In the genomic region with DNA sequence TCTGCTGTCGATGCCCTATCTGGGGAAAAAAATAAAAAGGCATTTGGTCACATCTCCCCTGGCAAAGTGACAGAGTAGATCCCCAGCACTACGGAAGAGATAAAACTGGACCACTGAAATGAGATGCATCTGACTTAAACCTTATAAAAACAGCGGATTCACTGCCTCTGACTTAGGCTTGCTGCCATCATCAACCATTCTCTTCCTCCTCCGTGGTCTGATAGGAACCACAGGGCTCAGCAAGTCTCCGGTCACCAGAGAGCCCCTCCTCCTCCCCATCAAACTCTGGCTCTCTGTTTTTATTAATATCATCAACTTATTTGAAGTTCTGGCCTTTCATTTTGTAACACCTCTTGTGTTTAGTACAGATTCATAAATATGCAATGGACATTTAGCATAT, we compare ENCODE assay signal across 23 mouse cellular contexts.
DNase-seq lines count a peak whose midpoint lies in the region; ATAC-seq lines count a peak whose summit lies in the region.
"Had no signal": no experiment of that assay in that cellular context is flagged by ENCODE, and none has a peak within 500 bp of the region (broad histone marks: within the 10 kb centered on the region; RNA-seq: fewer than 3 reads in every experiment).

No protein-coding gene starts in this region.

- H3K36me3 ChIP-seq in megakaryocyte, embryonic 14.5 days (replicated peaks; ENCODE audit: low read length) = no peaks in the 10 kb centered on the region
- H3K36me3 ChIP-seq: G1E had no signal

- ATAC-seq in megakaryocyte, adult 5-6 weeks (ENCODE audit: poor library complexity, severe bottlenecking) = no peak
- peak; percentile 87 for ATAC-seq in common myeloid progenitor, adult 5-6 weeks (replicated peaks; ENCODE audit: low read depth, poor library complexity, severe bottlenecking)
- peak; percentile 81 to 85 for ATAC-seq in hematopoietic stem cell, adult 5-6 weeks (replicated peaks in 1 of 2; ENCODE audit: insufficient read depth in 1 of 2, low FRiP score in 2 of 2, low TSS enrichment in 1 of 2, low read depth in 1 of 2, poor library complexity in 2 of 2, severe bottlenecking in 2 of 2)
- ATAC-seq: activated CD4-positive, CD25-positive, alpha-beta regulatory T cell, adult 4 months; CD4-positive, CD25-positive, alpha-beta regulatory T cell, adult 4 months; Patski had no signal

- peaks cover 10% of the 10 kb centered on the region for H3K27me3 ChIP-seq in megakaryocyte, embryonic 14.5 days (replicated peaks)
- H3K27me3 ChIP-seq: CH12.LX, Patski had no signal

- H3K4me3 ChIP-seq in megakaryocyte, embryonic 14.5 days (replicated peaks) = peak overlapping the region; percentile 42

- peak; percentile 84 for DNase-seq in 416B (ENCODE audit: low read depth)
- no peak for DNase-seq in lung, postnatal 25 days (ENCODE audit: low spot score)
- no peak for DNase-seq in kidney, postnatal 36 days
- no peak for DNase-seq in spleen, adult 18-20 months
- DNase-seq: adrenal gland, adult 2 months; adrenal gland, adult 8-10 months; adrenal gland, postnatal 10 days; adrenal gland, postnatal 14 days; adrenal gland, postnatal 25 days; adrenal gland, postnatal 36 days; B cell, adult 2 months; cerebellum, adult 11 months; cerebellum, adult 11-12 months; cerebellum, adult 18-20 months had no signal

- no peaks in the 10 kb centered on the region for H3K9me3 ChIP-seq in megakaryocyte, embryonic 14.5 days

- peaks cover 8% of the 10 kb centered on the region for H3K4me1 ChIP-seq in megakaryocyte, embryonic 14.5 days
